Mouse (Mus musculus): Measurements from ENCODE around the gene Nat8f6. TPM values are rescaled to one million over a fixed set of nuclear protein-coding genes. Genes with fewer than 3 reads are reported as not detected.
"Not testable (repeated sequence)": the region's sequence is repeated elsewhere in the genome, so short reads cannot be mapped to it uniquely, and the experiment has no call there.

Gene Nat8f6
- polyA plus RNA-seq, 1 experiment from 2014 or later, result not detected

DNA sequence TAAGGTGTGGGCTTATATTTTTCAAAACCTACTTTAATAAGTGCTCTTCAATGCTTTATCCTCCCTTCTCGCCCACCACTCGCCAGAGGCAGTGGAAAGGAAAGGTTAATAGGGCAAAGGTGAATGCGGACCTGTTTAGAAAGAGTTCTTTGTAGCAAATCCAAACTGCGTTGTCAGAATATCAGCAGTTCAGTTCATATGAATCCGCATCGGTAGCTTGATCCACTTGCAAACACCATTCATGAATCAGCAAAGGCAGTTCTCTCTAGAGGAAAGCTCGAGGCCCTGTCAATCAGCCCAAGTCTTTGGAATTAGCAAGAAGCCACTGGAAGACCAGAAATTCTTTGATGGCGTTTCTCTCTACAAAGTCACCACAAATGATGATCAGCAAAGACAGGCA is 17.9 kb upstream of the Nat8f6 start:
- no peaks in the 10 kb centered on the region for H3K4me1 ChIP-seq (ENCODE audit: control insufficient read depth, insufficient read depth, low read length)
- no peak overlapping the region for H3K27ac ChIP-seq (ENCODE audit: low read length)
- H3K9me3 ChIP-seq (replicated peaks; ENCODE audit: control insufficient read depth, low read length), result no peaks in the 10 kb centered on the region
- whole genome bisulfite sequencing, result 65% methylated on average over 8 of the region's 8 CpGs
- no peak overlapping the region for H3K9ac ChIP-seq (ENCODE audit: low read length)
- H3K4me2 ChIP-seq (ENCODE audit: low read depth, low read length), result no peak overlapping the region
- no peak for ATAC-seq (ENCODE audit: insufficient read depth, low FRiP score)
- H3K4me3 ChIP-seq (replicated peaks; ENCODE audit: low read length), result no peak overlapping the region
- H3K27me3 ChIP-seq (ENCODE audit: control insufficient read depth, insufficient read depth, low read length), result no peaks in the 10 kb centered on the region
- no peaks in the 10 kb centered on the region for H3K36me3 ChIP-seq (ENCODE audit: control insufficient read depth, insufficient read depth, low read length)

DNA sequence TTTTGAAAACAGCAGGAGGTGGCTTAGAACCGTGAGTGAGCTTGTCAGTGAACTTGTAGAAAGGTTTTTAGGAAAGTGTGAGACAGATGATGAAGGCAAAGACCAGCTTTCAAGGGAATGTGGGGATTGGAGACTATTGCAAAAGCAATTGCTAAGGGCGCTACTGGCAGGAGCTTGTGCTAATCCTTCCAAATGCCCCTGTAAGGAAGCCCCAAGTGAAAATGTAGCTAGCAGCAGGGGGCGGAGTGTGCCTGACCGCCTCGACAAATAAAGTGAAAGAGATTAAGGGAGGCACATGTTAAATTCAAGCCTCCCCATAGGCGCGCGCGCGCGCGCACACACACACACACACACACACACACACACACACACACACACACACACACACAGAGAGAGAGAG is 16.6 kb upstream of the Nat8f6 start:
- H3K36me3 ChIP-seq (ENCODE audit: control insufficient read depth, insufficient read depth, low read length); H3K27me3 ChIP-seq (ENCODE audit: control insufficient read depth, insufficient read depth, low read length); H3K4me3 ChIP-seq (replicated peaks; ENCODE audit: low read length); H3K27ac ChIP-seq (ENCODE audit: low read length); H3K4me1 ChIP-seq (ENCODE audit: control insufficient read depth, insufficient read depth, low read length); H3K9me3 ChIP-seq (replicated peaks; ENCODE audit: control insufficient read depth, low read length); H3K9ac ChIP-seq (ENCODE audit: low read length): not testable (repeated sequence)
- ATAC-seq (ENCODE audit: insufficient read depth, low FRiP score), result 0 out of 2 replicates have a peak, but pooled peaks have one; percentile 60
- H3K4me2 ChIP-seq (ENCODE audit: low read depth, low read length), result peak overlapping the region; percentile 34
- 11% methylated on average over 12 of the region's 12 CpGs for WGBS

DNA sequence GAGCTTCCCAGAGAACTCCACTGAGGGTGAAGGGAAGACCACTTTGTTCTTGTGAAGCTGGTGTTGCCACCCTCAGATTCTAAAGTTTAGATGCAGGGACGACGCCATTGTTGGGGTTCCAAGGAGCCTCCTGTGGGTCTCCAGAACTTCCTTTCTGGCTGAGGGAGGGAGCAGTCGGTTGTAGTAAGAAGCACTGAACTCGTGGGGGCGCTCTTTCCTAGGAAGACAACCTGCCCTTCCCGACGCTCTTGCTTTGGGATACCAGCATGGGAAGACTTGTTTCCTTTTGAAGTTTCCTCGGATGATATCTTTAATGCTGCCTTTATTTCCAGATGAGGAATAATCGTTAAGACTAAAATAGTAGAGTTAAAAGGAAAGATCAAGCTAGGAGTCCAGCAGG is 16.1 kb upstream of the Nat8f6 start:
- H3K4me2 ChIP-seq (ENCODE audit: low read depth, low read length), result peak overlapping the region; percentile 34; the same call in 1 of the 2 replicates
- not testable (repeated sequence) for ATAC-seq (ENCODE audit: insufficient read depth, low FRiP score); H3K9me3 ChIP-seq (replicated peaks; ENCODE audit: control insufficient read depth, low read length); H3K4me3 ChIP-seq (replicated peaks; ENCODE audit: low read length); H3K36me3 ChIP-seq (ENCODE audit: control insufficient read depth, insufficient read depth, low read length); H3K9ac ChIP-seq (ENCODE audit: low read length); H3K27ac ChIP-seq (ENCODE audit: low read length); H3K27me3 ChIP-seq (ENCODE audit: control insufficient read depth, insufficient read depth, low read length); H3K4me1 ChIP-seq (ENCODE audit: control insufficient read depth, insufficient read depth, low read length)
- WGBS, result 23% methylated on average over 8 of the region's 9 CpGs

DNA sequence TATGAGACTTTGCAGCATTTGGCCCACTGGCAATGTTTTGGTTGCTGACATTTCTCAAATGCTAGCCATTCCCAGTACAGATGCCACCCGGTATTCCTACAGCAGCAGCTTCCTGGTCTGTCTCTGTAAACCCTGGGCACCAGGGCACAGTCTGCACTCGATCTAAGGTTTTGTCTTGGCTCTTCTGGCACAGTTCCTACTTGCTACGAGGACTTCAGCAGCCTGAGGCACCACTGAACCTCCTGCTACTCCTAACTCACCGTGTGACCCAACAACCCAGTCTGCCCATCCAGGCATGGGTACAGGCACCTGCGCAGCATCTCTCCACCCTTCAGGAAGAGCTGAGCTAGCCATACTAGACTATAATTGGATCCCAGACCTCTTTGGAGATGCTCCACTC is 15.3 kb upstream of the Nat8f6 start:
- not testable (repeated sequence) for H3K9ac ChIP-seq (ENCODE audit: low read length)

DNA sequence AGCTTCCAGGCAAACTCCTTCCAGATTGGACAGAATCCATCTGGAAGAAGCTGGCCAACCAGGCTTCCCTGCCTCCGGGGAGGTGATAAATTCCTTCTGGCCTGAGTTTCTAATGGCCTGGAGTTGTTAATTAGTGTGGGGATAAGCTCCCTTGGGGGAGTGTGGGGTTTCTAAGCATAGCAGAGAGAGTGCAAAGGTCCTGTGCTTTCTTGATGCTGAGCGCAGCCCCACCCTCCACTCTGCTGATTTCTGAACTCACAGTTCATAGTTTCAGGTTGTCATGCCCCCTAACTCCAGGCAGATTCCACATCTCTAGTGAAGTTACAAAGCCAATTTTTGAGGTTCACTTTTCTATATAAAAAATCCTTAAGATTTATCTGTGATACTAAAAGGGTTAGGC is 14.3 kb upstream of the Nat8f6 start:
- H3K4me1 ChIP-seq (ENCODE audit: control insufficient read depth, insufficient read depth, low read length); H3K9me3 ChIP-seq (replicated peaks; ENCODE audit: control insufficient read depth, low read length); H3K4me2 ChIP-seq (ENCODE audit: low read depth, low read length); H3K36me3 ChIP-seq (ENCODE audit: control insufficient read depth, insufficient read depth, low read length); H3K27me3 ChIP-seq (ENCODE audit: control insufficient read depth, insufficient read depth, low read length); H3K9ac ChIP-seq (ENCODE audit: low read length); ATAC-seq (ENCODE audit: insufficient read depth, low FRiP score); H3K4me3 ChIP-seq (replicated peaks; ENCODE audit: low read length); H3K27ac ChIP-seq (ENCODE audit: low read length): not testable (repeated sequence)
- 48% methylated on average over 1 of the region's 2 CpGs for WGBS

More for the DNA sequence above, 15.3 kb upstream of the Nat8f6 start:
- H3K4me2 ChIP-seq (ENCODE audit: low read depth, low read length); ATAC-seq (ENCODE audit: insufficient read depth, low FRiP score); H3K4me3 ChIP-seq (replicated peaks; ENCODE audit: low read length); H3K27ac ChIP-seq (ENCODE audit: low read length); H3K4me1 ChIP-seq (ENCODE audit: control insufficient read depth, insufficient read depth, low read length); H3K9me3 ChIP-seq (replicated peaks; ENCODE audit: control insufficient read depth, low read length); H3K36me3 ChIP-seq (ENCODE audit: control insufficient read depth, insufficient read depth, low read length); H3K27me3 ChIP-seq (ENCODE audit: control insufficient read depth, insufficient read depth, low read length): not testable (repeated sequence)
- WGBS, result 75% methylated on average over 5 of the region's 5 CpGs

DNA sequence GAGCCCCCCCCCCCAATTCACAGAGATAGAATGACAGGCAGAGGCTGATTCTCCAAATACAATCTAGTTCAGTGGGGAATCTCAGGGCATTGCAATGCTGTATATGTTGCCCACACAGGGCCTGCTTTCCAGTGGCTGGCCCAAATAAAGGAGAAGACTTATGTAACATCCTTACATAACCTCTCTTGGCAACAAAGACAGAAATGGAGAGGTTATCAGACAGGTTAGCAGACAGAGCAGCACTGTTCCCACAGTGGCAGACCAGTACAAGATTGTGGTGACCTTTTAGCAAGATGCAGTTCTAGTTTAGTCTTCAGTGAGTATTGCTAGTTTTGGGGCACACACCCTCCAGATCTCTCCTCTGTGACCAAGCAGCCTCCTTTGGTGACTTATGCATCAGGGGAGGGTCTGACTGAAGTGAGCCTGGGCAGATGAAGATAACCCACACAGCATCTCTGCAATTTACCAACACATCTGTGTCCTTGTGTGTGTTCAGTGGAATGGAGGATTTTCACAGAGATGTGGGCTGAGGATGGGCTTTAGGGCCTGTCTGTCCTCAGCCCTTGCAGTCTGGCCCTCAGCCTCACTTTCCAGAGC is 13.8 kb upstream of the Nat8f6 start:
- not testable (repeated sequence) for ATAC-seq (ENCODE audit: insufficient read depth, low FRiP score); H3K4me2 ChIP-seq (ENCODE audit: low read depth, low read length); H3K9me3 ChIP-seq (replicated peaks; ENCODE audit: control insufficient read depth, low read length); H3K27me3 ChIP-seq (ENCODE audit: control insufficient read depth, insufficient read depth, low read length); H3K27ac ChIP-seq (ENCODE audit: low read length); H3K36me3 ChIP-seq (ENCODE audit: control insufficient read depth, insufficient read depth, low read length); H3K4me1 ChIP-seq (ENCODE audit: control insufficient read depth, insufficient read depth, low read length); H3K9ac ChIP-seq (ENCODE audit: low read length); H3K4me3 ChIP-seq (replicated peaks; ENCODE audit: low read length)

DNA sequence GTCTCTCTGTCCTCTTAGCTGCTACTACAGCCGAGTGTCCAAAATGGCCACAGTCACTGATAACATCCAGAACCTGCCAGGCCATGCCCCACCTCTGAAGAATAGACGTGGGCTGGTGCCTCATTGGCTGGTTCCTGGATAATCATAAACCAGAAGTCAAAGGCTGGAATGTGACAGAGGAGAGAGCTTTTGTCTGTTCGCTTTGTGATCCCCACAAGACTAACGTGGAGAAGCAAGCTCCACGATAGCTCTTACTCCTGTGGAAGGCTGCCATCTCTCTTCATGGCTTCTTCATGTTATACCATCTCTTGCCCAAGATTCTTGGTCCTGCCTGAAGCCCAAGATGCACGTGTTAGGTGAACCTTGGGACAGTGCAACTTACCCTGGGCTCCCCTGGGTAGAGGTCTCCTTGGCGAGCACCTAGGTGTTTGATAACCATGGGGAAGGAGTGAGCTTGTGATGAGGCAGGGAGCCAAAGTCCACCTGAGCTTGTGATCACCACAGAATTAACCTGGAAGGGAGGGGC is 11.1 kb upstream of the Nat8f6 start, which contains the start of gene Nat8:
TSS of gene Nat8 (minus strand) at position 287 of the 526 bp plus-strand sequence.
- Histone ChIP-seq H3K27ac (ENCODE audit: low read length) (no peak within 1 kb of the TSS), H3K4me1 (ENCODE audit: control insufficient read depth, insufficient read depth, low read length) (no peaks in the 10 kb centered on the region), H3K9ac (ENCODE audit: low read length) (no peak within 1 kb of the TSS), H3K27me3 (ENCODE audit: control insufficient read depth, insufficient read depth, low read length) (no peaks in the 10 kb centered on the region), H3K4me2 (ENCODE audit: low read depth, low read length) (no peak within 1 kb of the TSS), H3K36me3 (ENCODE audit: control insufficient read depth, insufficient read depth, low read length) (no peaks in the 10 kb centered on the region), H3K9me3 (replicated peaks; ENCODE audit: control insufficient read depth, low read length) (no peaks in the 10 kb centered on the region), H3K4me3 (replicated peaks; ENCODE audit: low read length) (no peak within 1 kb of the TSS)
- no peak for ATAC-seq (ENCODE audit: insufficient read depth, low FRiP score)
- 56% methylated on average over 7 of the region's 7 CpGs for WGBS

DNA sequence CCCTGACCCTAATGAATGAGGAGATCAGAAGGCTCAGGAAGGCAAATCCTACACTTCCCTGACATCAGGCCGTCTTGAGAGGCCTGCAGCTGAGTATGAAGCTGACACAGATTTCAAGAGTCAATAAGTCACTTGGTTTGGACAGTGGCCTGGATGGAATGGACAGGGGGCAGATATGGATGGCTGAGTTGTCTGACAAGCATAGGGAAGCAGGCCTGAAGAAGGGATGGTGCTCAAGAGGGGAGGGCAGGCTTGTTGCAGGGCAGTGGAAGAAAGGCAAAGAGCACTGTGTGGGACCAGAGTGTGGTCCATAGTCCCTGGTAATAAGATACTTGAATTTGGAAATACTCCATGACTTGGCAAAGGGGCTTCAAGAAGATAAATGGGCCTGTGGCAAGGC is 8.7 kb upstream of the Nat8f6 start:
- H3K4me2 ChIP-seq (ENCODE audit: low read depth, low read length), result no peak overlapping the region
- no peak for ATAC-seq (ENCODE audit: insufficient read depth, low FRiP score)
- H3K9me3 ChIP-seq (replicated peaks; ENCODE audit: control insufficient read depth, low read length), result no peaks in the 10 kb centered on the region
- no peaks in the 10 kb centered on the region for H3K27me3 ChIP-seq (ENCODE audit: control insufficient read depth, insufficient read depth, low read length)
- no peak overlapping the region for H3K9ac ChIP-seq (ENCODE audit: low read length)
- H3K27ac ChIP-seq (ENCODE audit: low read length), result no peak overlapping the region
- H3K36me3 ChIP-seq (ENCODE audit: control insufficient read depth, insufficient read depth, low read length), result no peaks in the 10 kb centered on the region
- 50% methylated on average over 1 of the region's 1 CpGs for WGBS
- H3K4me1 ChIP-seq (ENCODE audit: control insufficient read depth, insufficient read depth, low read length), result no peaks in the 10 kb centered on the region
- no peak overlapping the region for H3K4me3 ChIP-seq (replicated peaks; ENCODE audit: low read length)

DNA sequence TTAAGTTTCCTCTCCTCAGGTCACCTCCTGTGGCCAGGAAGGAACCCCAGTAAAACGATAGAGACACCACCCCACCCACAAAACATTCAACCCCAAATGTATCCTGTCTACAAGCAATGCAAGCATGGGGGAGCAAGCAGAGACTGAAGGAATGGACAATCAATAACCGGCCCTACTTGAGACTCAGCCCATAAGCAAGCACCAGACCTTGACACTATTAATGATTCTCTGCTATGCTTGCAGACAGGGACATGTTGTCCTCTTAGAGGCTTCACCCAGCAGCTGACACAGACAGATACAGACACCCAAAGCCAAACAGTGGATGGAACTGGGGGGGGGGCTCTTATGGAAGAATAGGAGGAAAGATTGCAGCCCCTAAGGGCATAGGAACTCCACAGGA is 5.1 kb upstream of the Nat8f6 start:
- 88% methylated on average over 2 of the region's 2 CpGs for WGBS
- ATAC-seq (ENCODE audit: insufficient read depth, low FRiP score), result no peak
- H3K27ac ChIP-seq (ENCODE audit: low read length), result no peak overlapping the region
- H3K9me3 ChIP-seq (replicated peaks; ENCODE audit: control insufficient read depth, low read length), result no peaks in the 10 kb centered on the region
- H3K27me3 ChIP-seq (ENCODE audit: control insufficient read depth, insufficient read depth, low read length), result no peaks in the 10 kb centered on the region
- no peaks in the 10 kb centered on the region for H3K36me3 ChIP-seq (ENCODE audit: control insufficient read depth, insufficient read depth, low read length)
- H3K9ac ChIP-seq (ENCODE audit: low read length), result no peak overlapping the region
- H3K4me1 ChIP-seq (ENCODE audit: control insufficient read depth, insufficient read depth, low read length), result no peaks in the 10 kb centered on the region
- H3K4me3 ChIP-seq (replicated peaks; ENCODE audit: low read length), result no peak overlapping the region
- no peak overlapping the region for H3K4me2 ChIP-seq (ENCODE audit: low read depth, low read length)

Data from stomach, embryonic 16.5 days (tissue).